ENCODE assay signal across 8 mouse cellular contexts in the genomic region with DNA sequence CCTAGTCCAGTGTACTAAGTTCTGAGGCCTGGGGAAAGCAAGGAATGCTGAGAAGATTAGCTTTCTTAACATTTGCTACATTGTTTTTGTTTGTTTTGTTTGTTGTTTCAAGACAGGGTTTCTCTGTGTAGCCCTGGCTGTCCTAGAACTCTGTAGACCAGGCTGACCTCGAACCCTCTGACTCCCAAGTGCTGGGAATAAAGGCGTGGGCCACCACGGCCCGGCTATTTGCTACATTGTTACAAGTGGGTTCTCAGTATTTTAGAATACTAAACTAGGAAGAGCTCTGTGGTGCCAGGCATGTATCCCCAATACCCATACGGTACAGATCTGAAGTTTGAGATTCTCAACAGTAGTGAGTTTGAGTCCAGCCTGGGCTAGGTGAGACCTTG. TPM values are rescaled to one million over a fixed set of nuclear protein-coding genes. Genes with fewer than 3 reads are reported as not detected.
DNase-seq lines count a peak whose midpoint lies in the region; ATAC-seq and TF ChIP-seq lines count a peak whose summit lies in the region.

No protein-coding gene starts in this region.

- no peak for TF ChIP-seq RAD21 in MEL (IDR thresholded peaks at IDR 0.05; ENCODE audit: low read depth, low read length)

- H3K4me1 ChIP-seq in heart, embryonic 14.5 days (ENCODE audit: control insufficient read depth in 2 of 2, insufficient read depth in 2 of 2, low read length in 2 of 2), result peaks cover 0 to 7% of the 10 kb centered on the region in 2 experiments; a peak in 3 of 4 replicates
- peaks cover 2 to 14% of the 10 kb centered on the region in 2 experiments; a peak in 2 of 4 replicates for H3K4me1 ChIP-seq in MEL (ENCODE audit: control insufficient read depth in 1 of 2, insufficient read depth in 2 of 2, low read length in 2 of 2)
- H3K4me1 ChIP-seq in hindbrain, embryonic 11.5 days (replicated peaks; ENCODE audit: control insufficient read depth, insufficient read depth, low read length), result no peaks in the 10 kb centered on the region
- H3K4me1 ChIP-seq in midbrain, embryonic 10.5 days, result peaks cover 28% of the 10 kb centered on the region

- H3K4me2 ChIP-seq in heart, embryonic 14.5 days (ENCODE audit: low read length), result peak overlapping the region; percentile 93
- H3K4me2 ChIP-seq in hindbrain, embryonic 11.5 days (replicated peaks; ENCODE audit: low read depth, low read length), result peak overlapping the region; percentile 90

- no peak for ATAC-seq in heart, embryonic 14.5 days (ENCODE audit: insufficient number of reproducible peaks, insufficient read depth, low FRiP score, low read depth)
- ATAC-seq in hindbrain, embryonic 11.5 days (ENCODE audit: low FRiP score), result no peak

- no peaks in the 10 kb centered on the region for H3K9me3 ChIP-seq in heart, embryonic 14.5 days (ENCODE audit: control insufficient read depth, low read length)
- no peaks in the 10 kb centered on the region for H3K9me3 ChIP-seq in MEL (replicated peaks; ENCODE audit: insufficient read depth, low read length)
- no peaks in the 10 kb centered on the region for H3K9me3 ChIP-seq in hindbrain, embryonic 11.5 days (ENCODE audit: control insufficient read depth, low read length)
- no peaks in the 10 kb centered on the region for H3K9me3 ChIP-seq in midbrain, embryonic 10.5 days (replicated peaks)

- no peak for TF ChIP-seq EP300 in MEL (IDR thresholded peaks at IDR 0.05; ENCODE audit: low read depth in 1 of 2, low read length in 2 of 2)

- no peaks in the 10 kb centered on the region for H3K27me3 ChIP-seq in heart, embryonic 14.5 days (ENCODE audit: control insufficient read depth, insufficient read depth, low read length)
- H3K27me3 ChIP-seq in MEL (ENCODE audit: control insufficient read depth in 1 of 2, insufficient read depth in 2 of 2, low read length in 2 of 2), result no peaks in the 10 kb centered on the region
- no peaks in the 10 kb centered on the region for H3K27me3 ChIP-seq in hindbrain, embryonic 11.5 days (ENCODE audit: control insufficient read depth, insufficient read depth, low read length)
- 0 out of 2 replicates have a peak, but pooled peaks cover 4% of the 10 kb centered on the region for H3K27me3 ChIP-seq in midbrain, embryonic 10.5 days (ENCODE audit: low read depth, poor library complexity, severe bottlenecking)

- TF ChIP-seq POLR2A in MEL (IDR thresholded peaks at IDR 0.05; ENCODE audit: control insufficient read depth in 1 of 2, insufficient read depth in 1 of 2, low read depth in 1 of 2, low read length in 2 of 2, poor library complexity in 1 of 2), result no peak

- no peak for TF ChIP-seq CTCF in MEL (IDR thresholded peaks at IDR 0.05 in 2 of 3, conservative IDR thresholded peaks at IDR 0.05 in 1 of 3; ENCODE audit: control insufficient read depth in 1 of 3, insufficient read depth in 1 of 3, low read depth in 2 of 3, low read length in 3 of 3, poor library complexity in 1 of 3, severe bottlenecking in 1 of 3)

- H3K27ac ChIP-seq in heart, embryonic 14.5 days (replicated peaks in 1 of 2; ENCODE audit: control insufficient read depth in 1 of 2, insufficient read depth in 1 of 2, low read depth in 2 of 2, low read length in 2 of 2), result no peak overlapping the region
- H3K27ac ChIP-seq in MEL (ENCODE audit: control insufficient read depth, low read depth, low read length), result no peak overlapping the region
- H3K27ac ChIP-seq in hindbrain, embryonic 11.5 days (ENCODE audit: low read depth, low read length), result no peak overlapping the region
- peak overlapping the region; percentile 86; the same call in 1 of the 2 replicates for H3K27ac ChIP-seq in midbrain, embryonic 10.5 days (replicated peaks)

- H3K36me3 ChIP-seq in heart, embryonic 14.5 days (ENCODE audit: control insufficient read depth, insufficient read depth, low read length), result peaks cover 30% of the 10 kb centered on the region
- peaks cover 2 to 13% of the 10 kb centered on the region in 2 experiments; a peak in 2 of 4 replicates for H3K36me3 ChIP-seq in MEL (ENCODE audit: control insufficient read depth in 1 of 2, insufficient read depth in 2 of 2, low read length in 2 of 2)
- H3K36me3 ChIP-seq in hindbrain, embryonic 11.5 days (ENCODE audit: control insufficient read depth, insufficient read depth, low read length), result no peaks in the 10 kb centered on the region
- peaks cover 44% of the 10 kb centered on the region for H3K36me3 ChIP-seq in midbrain, embryonic 10.5 days

- H3K4me3 ChIP-seq in heart, embryonic 14.5 days (ENCODE audit: control insufficient read depth in 1 of 2, insufficient read depth in 1 of 2, low read depth in 1 of 2, low read length in 2 of 2), result peak overlapping the region; percentile 82 to 90
- peak overlapping the region; percentile 74 to 90 for H3K4me3 ChIP-seq in MEL (ENCODE audit: control insufficient read depth in 1 of 2, insufficient read depth in 1 of 2, low read depth in 2 of 2, low read length in 2 of 2)
- H3K4me3 ChIP-seq in hindbrain, embryonic 11.5 days (ENCODE audit: low read depth, low read length), result peak overlapping the region; percentile 79
- peak overlapping the region; percentile 80 for H3K4me3 ChIP-seq in midbrain, embryonic 10.5 days

- H3K9ac ChIP-seq in heart, embryonic 14.5 days (ENCODE audit: low read length), result peak overlapping the region; percentile 82
- peak overlapping the region; percentile 85 for H3K9ac ChIP-seq in MEL (ENCODE audit: control insufficient read depth, low read depth, low read length, poor library complexity, severe bottlenecking)
- H3K9ac ChIP-seq in hindbrain, embryonic 11.5 days (ENCODE audit: low read depth, low read length), result peak overlapping the region; percentile 55

- H3K79me2 ChIP-seq in MEL (ENCODE audit: control insufficient read depth, insufficient read depth, low read length, poor library complexity), result peaks cover 12% of the 10 kb centered on the region

- WGBS in heart, embryonic 14.5 days, result 61% methylated on average over 5 of the region's 5 CpGs
- WGBS in hindbrain, embryonic 11.5 days, result 61% methylated on average over 5 of the region's 5 CpGs
- WGBS in midbrain, embryonic 10.5 days, result 60% methylated on average over 5 of the region's 5 CpGs

- no peak for DNase-seq in heart, postnatal 4 days
- no peak for DNase-seq in MEL (ENCODE audit: low read depth, low spot score)
- no peak for DNase-seq in hindbrain, embryonic 11.5 days (ENCODE audit: low spot score)
- DNase-seq in midbrain, embryonic 10.5 days (ENCODE audit: low spot score), result no peak
- no peak for DNase-seq in urinary bladder, postnatal 10 days (ENCODE audit: low spot score)
- DNase-seq in adrenal gland, postnatal 14 days, result no peak
- no peak for DNase-seq in cerebellum, postnatal 4 days (ENCODE audit: low spot score in 2 of 2)

TF ChIP-seq in MEL, 35 proteins besides CTCF, POLR2A, EP300 and RAD21:
- TF ChIP-seq RCOR1 (IDR thresholded peaks at IDR 0.05; ENCODE audit: low read depth, low read length) (no peak), POLR2AphosphoS2 (IDR thresholded peaks at IDR 0.05; ENCODE audit: low read length) (no peak), TAL1 (IDR thresholded peaks at IDR 0.05; ENCODE audit: low read length) (no peak), NRF1 (IDR thresholded peaks at IDR 0.05; ENCODE audit: insufficient read depth, low read depth, low read length, poor library complexity, severe bottlenecking) (no peak), SIN3A (IDR thresholded peaks at IDR 0.05; ENCODE audit: low read length) (no peak), GATA1 (IDR thresholded peaks at IDR 0.05; ENCODE audit: low read depth, low read length) (no peak), JUND (IDR thresholded peaks at IDR 0.05; ENCODE audit: low read depth, low read length) (no peak), UBTF (IDR thresholded peaks at IDR 0.05; ENCODE audit: borderline replicate concordance, insufficient read depth, low read depth, low read length) (no peak), TCF12 (IDR thresholded peaks at IDR 0.05; ENCODE audit: low read depth, low read length) (no peak), ETS1 (IDR thresholded peaks at IDR 0.05; ENCODE audit: low read depth, low read length) (no peak), USF1 (IDR thresholded peaks at IDR 0.05; ENCODE audit: low read depth, low read length) (no peak)

RNA-seq across cellular contexts. Expression of gene Chaf1b, which starts 1.0 kb away (rescaled TPM):
- polyA plus RNA-seq in heart, embryonic 14.5 days (2014; fragmentation: Nextera tagmentation; extraction: Ambion mirVana), result 39.0 and 41.1 TPM in 2 replicates
- 10 to 100 TPM; 22.8 to 25.2 TPM for total RNA-seq in heart, postnatal 4 days (2021)
- 40.9 and 48.2 TPM in 2 replicates for total RNA-seq in MEL (2012; rRNA removed)
- 10 to 100 TPM in 1 of 2 experiments, not detected in 1; 53.9 TPM for polyA plus RNA-seq in MEL (2012; ENCODE audit: insufficient read depth in 1 of 2, insufficient read length in 2 of 2, low read depth in 1 of 2, low replicate concordance in 2 of 2, missing spikeins in 1 of 2)
- 87.8 and 91.2 TPM in 2 replicates for polyA plus RNA-seq in hindbrain, embryonic 11.5 days (2014; fragmentation: Nextera tagmentation; extraction: Ambion mirVana)
- 119 and 136 TPM in 2 replicates for polyA plus RNA-seq in midbrain, embryonic 10.5 days (2016; fragmentation: Nextera tagmentation; extraction: Ambion mirVana)
- 9.3 and 11.1 TPM in 2 replicates for total RNA-seq in adrenal gland, postnatal 14 days (2021)

RNA-seq across cellular contexts. Expression of gene Morc3, which starts 52.8 kb away (rescaled TPM):
- polyA plus RNA-seq in heart, embryonic 14.5 days (2014; fragmentation: Nextera tagmentation; extraction: Ambion mirVana), result 23.8 and 27.2 TPM in 2 replicates
- 10 to 100 TPM; 23.7 to 26.5 TPM for total RNA-seq in heart, postnatal 4 days (2021)
- total RNA-seq in MEL (2012; rRNA removed), result 35.1 and 39.1 TPM in 2 replicates
- polyA plus RNA-seq in MEL (2012; ENCODE audit: insufficient read depth in 1 of 2, insufficient read length in 2 of 2, low read depth in 1 of 2, low replicate concordance in 2 of 2, missing spikeins in 1 of 2), result 100 to 1,000 TPM in 1 of 2 experiments, 10 to 100 TPM in 1; 23.3 to 276 TPM
- polyA plus RNA-seq in hindbrain, embryonic 11.5 days (2014; fragmentation: Nextera tagmentation; extraction: Ambion mirVana), result 30.6 and 37.9 TPM in 2 replicates
- 29.5 and 31.6 TPM in 2 replicates for polyA plus RNA-seq in midbrain, embryonic 10.5 days (2016; fragmentation: Nextera tagmentation; extraction: Ambion mirVana)
- 33.6 and 43.6 TPM in 2 replicates for total RNA-seq in adrenal gland, postnatal 14 days (2021)
